Mouse (Mus musculus) embryonic fibroblast, embryonic 13.5 days (primary cell): ENCODE data around the gene Disp3. TPM values are rescaled to one million over a fixed set of nuclear protein-coding genes. Genes with fewer than 3 reads are reported as not detected.

Experiments used
- H3K27ac ChIP-seq: 2 replicates; pipeline ENCODE4 v1.5.1; 2012; ENCODE audit warnings: low read length, control low read depth, inconsistent platforms; ENCODE audit not compliant: insufficient read depth
- H3K4me1 ChIP-seq: 2 replicates; pipeline ENCODE4 v1.6.1; 2011; ENCODE audit warnings: low read length; ENCODE audit not compliant: control insufficient read depth, insufficient read depth
- H3K4me3 ChIP-seq: 2 replicates; pipeline ENCODE4 v1.5.1; 2011; ENCODE audit warnings: mild to moderate bottlenecking, control low read depth, low read length; ENCODE audit not compliant: insufficient read depth
- CTCF ChIP-seq: IDR thresholded peaks from 2 replicates; pipeline ENCODE4 v1.5.1; 2011; ENCODE audit warnings: mild to moderate bottlenecking, control low read depth, low read length, moderate library complexity, borderline replicate concordance; ENCODE audit not compliant: insufficient read depth
- POLR2A ChIP-seq: IDR thresholded peaks from 2 replicates; pipeline ENCODE4 v1.6.1; 2011; ENCODE audit warnings: low read depth, mild to moderate bottlenecking, control low read depth, low read length, moderate library complexity
- polyA plus RNA-seq: library from polyadenylated mRNA; stranded (reverse); fragments of >200 nt; gene quantifications from 2 replicates; pipeline ENCODE4 v1.2.4, GENCODE M21; 2011; ENCODE audit warnings: low read depth; ENCODE audit not compliant: missing spikeins, insufficient read length

The Disp3 gene
- polyA plus RNA-seq, 1 experiment = not detected

- no peak for TF ChIP-seq POLR2A
- no peak overlapping the region for H3K4me3 ChIP-seq
- H3K4me1 ChIP-seq = no peaks in the 10 kb centered on the region
- no peak overlapping the region for H3K27ac ChIP-seq
Observed at GRCm38 (mm10) chr4:148293319-148293718, 5.6 kb upstream of the Disp3 start.

GRCm38 (mm10) chr4:148291849-148292248, 4.1 kb upstream of the Disp3 start:
- Histone ChIP-seq H3K4me1 (no peaks in the 10 kb centered on the region), H3K27ac (no peak overlapping the region), H3K4me3 (no peak overlapping the region)
- TF ChIP-seq POLR2A = no peak
- TF ChIP-seq CTCF = no peak

- Histone ChIP-seq H3K4me3 (no peak overlapping the region), H3K4me1 (no peaks in the 10 kb centered on the region), H3K27ac (no peak overlapping the region)
- no peak for TF ChIP-seq POLR2A
- no peak for TF ChIP-seq CTCF
Observed at GRCm38 (mm10) chr4:148291080-148291479, 3.3 kb upstream of the Disp3 start.

GRCm38 (mm10) chr4:148288055-148288549, 337 bp upstream of the Disp3 start:
- no peak overlapping the region for H3K4me3 ChIP-seq
- no peak overlapping the region for H3K27ac ChIP-seq

GRCm38 (mm10) chr4:148287041-148287440, 724 bp downstream of the Disp3 start:
- Histone ChIP-seq H3K4me1 (no peaks in the 10 kb centered on the region), H3K4me3 (no peak overlapping the region; the same call in 1 of the 2 replicates), H3K27ac (no peak overlapping the region)
- no peak for TF ChIP-seq POLR2A
- TF ChIP-seq CTCF = no peak

More at GRCm38 (mm10) chr4:148288055-148288549, 337 bp upstream of the Disp3 start:
- H3K4me1 ChIP-seq = no peaks in the 10 kb centered on the region
- TF ChIP-seq POLR2A = no peak
- TF ChIP-seq CTCF = peak; percentile 97

GRCm38 (mm10) chr4:148286226-148287031, 1.3 kb downstream of the Disp3 start:
- Histone ChIP-seq H3K27ac (no peak overlapping the region), H3K4me3 (no peak overlapping the region), H3K4me1 (no peaks in the 10 kb centered on the region)
- TF ChIP-seq CTCF (no peak), POLR2A (no peak)

- no peak for TF ChIP-seq POLR2A
- no peak for TF ChIP-seq CTCF
- Histone ChIP-seq H3K4me3 (no peak overlapping the region), H3K27ac (no peak overlapping the region), H3K4me1 (no peaks in the 10 kb centered on the region)
Observed at GRCm38 (mm10) chr4:148284219-148284618, 3.5 kb downstream of the Disp3 start.

- TF ChIP-seq POLR2A (no peak), CTCF (no peak)
- Histone ChIP-seq H3K27ac (no peak overlapping the region), H3K4me3 (no peak overlapping the region), H3K4me1 (no peaks in the 10 kb centered on the region)
Observed at GRCm38 (mm10) chr4:148276816-148277491, 10.8 kb downstream of the Disp3 start.

- no peak overlapping the region for H3K4me3 ChIP-seq
- TF ChIP-seq POLR2A (no peak), CTCF (no peak)
- H3K4me1 ChIP-seq = no peaks in the 10 kb centered on the region
- no peak overlapping the region for H3K27ac ChIP-seq
Observed at GRCm38 (mm10) chr4:148274671-148275070, 13.1 kb downstream of the Disp3 start.

GRCm38 (mm10) chr4:148273229-148273628, 14.5 kb downstream of the Disp3 start:
- Histone ChIP-seq H3K4me3 (no peak overlapping the region), H3K27ac (no peak overlapping the region), H3K4me1 (no peaks in the 10 kb centered on the region)
- TF ChIP-seq CTCF = no peak
- no peak for TF ChIP-seq POLR2A
